Comparison of ENCODE assay signal across 21 mouse cellular contexts in genomic region chr6:121090786-121091185, GRCm38 (mm10). TPM values are rescaled to one million over a fixed set of nuclear protein-coding genes. Genes with fewer than 3 reads are reported as not detected.
DNase-seq lines count a peak whose midpoint lies in the region; ATAC-seq and TF ChIP-seq lines count a peak whose summit lies in the region.
"Had no signal": no experiment of that assay in that cellular context is flagged by ENCODE, and none has a peak within 500 bp of the region (broad histone marks: within the 10 kb centered on the region; RNA-seq: fewer than 3 reads in every experiment).

No protein-coding gene starts in this region.

- H3K9ac ChIP-seq in heart, embryonic 15.5 days = 0 out of 2 replicates have a peak overlapping the region, but pooled peaks have one; percentile 16
- no peak overlapping the region for H3K9ac ChIP-seq in liver, embryonic 12.5 days
- H3K9ac ChIP-seq in liver, embryonic 11.5 days (ENCODE audit: low read depth, low read length) = no peak overlapping the region
- H3K9ac ChIP-seq: embryonic facial prominence, embryonic 13.5 days; forebrain, embryonic 12.5 days; hindbrain, embryonic 14.5 days; intestine, embryonic 15.5 days had no signal

- 91% methylated on average over 11 of the region's 11 CpGs for WGBS in heart, embryonic 10.5 days
- WGBS in heart, embryonic 15.5 days = 75% methylated on average over 11 of the region's 11 CpGs
- 86% methylated on average over 11 of the region's 11 CpGs for WGBS in liver, embryonic 12.5 days (ENCODE audit: insufficient replicate concordance)
- WGBS in liver, embryonic 11.5 days = 95% methylated on average over 11 of the region's 11 CpGs

- peaks cover 27% of the 10 kb centered on the region for H3K36me3 ChIP-seq in heart, embryonic 10.5 days
- no peaks in the 10 kb centered on the region for H3K36me3 ChIP-seq in heart, embryonic 15.5 days
- H3K36me3 ChIP-seq in liver, embryonic 12.5 days = peaks cover 49% of the 10 kb centered on the region
- H3K36me3 ChIP-seq in liver, embryonic 11.5 days (ENCODE audit: control insufficient read depth, insufficient read depth, low read length) = peaks cover 9% of the 10 kb centered on the region
- H3K36me3 ChIP-seq in G1E (replicated peaks) = peaks cover 73% of the 10 kb centered on the region
- H3K36me3 ChIP-seq: forebrain, embryonic 12.5 days; intestine, embryonic 15.5 days had no signal

- peak overlapping the region; percentile 17; the same call in 1 of the 2 replicates for H3K4me2 ChIP-seq in heart, embryonic 15.5 days
- H3K4me2 ChIP-seq in liver, embryonic 12.5 days = no peak overlapping the region
- H3K4me2 ChIP-seq in liver, embryonic 11.5 days = no peak overlapping the region
- H3K4me2 ChIP-seq: embryonic facial prominence, embryonic 13.5 days; forebrain, embryonic 12.5 days; hindbrain, embryonic 14.5 days; intestine, embryonic 15.5 days had no signal

- H3K27me3 ChIP-seq in heart, embryonic 10.5 days (ENCODE audit: insufficient read depth, poor library complexity, severe bottlenecking) = no peaks in the 10 kb centered on the region
- no peaks in the 10 kb centered on the region for H3K27me3 ChIP-seq in heart, embryonic 15.5 days
- H3K27me3 ChIP-seq in liver, embryonic 12.5 days (replicated peaks) = no peaks in the 10 kb centered on the region
- no peaks in the 10 kb centered on the region for H3K27me3 ChIP-seq in liver, embryonic 11.5 days (replicated peaks; ENCODE audit: control insufficient read depth, insufficient read depth, low read length)
- no peaks in the 10 kb centered on the region for H3K27me3 ChIP-seq in G1E (ENCODE audit: insufficient read depth, low read length)
- H3K27me3 ChIP-seq: CH12.LX; embryonic facial prominence, embryonic 13.5 days; forebrain, embryonic 12.5 days; intestine, embryonic 15.5 days had no signal

- intact Hi-C loops in heart, postnatal 36 days (cut with DNase I) = no loop called here

- 0 out of 2 replicates have a peak, but pooled peaks have one; percentile 24 for ATAC-seq in heart, embryonic 15.5 days (replicated peaks; ENCODE audit: insufficient number of reproducible peaks, insufficient read depth, low FRiP score, low read depth)
- no peak for ATAC-seq in liver, embryonic 12.5 days
- no peak for ATAC-seq in liver, embryonic 11.5 days (replicated peaks; ENCODE audit: low FRiP score)
- no peak for ATAC-seq in G1E (ENCODE audit: extremely low read depth, insufficient number of reproducible peaks, low FRiP score, poor library complexity, severe bottlenecking)
- ATAC-seq: forebrain, embryonic 16.5 days; intestine, embryonic 15.5 days had no signal

- peak; percentile 93 for DNase-seq in heart, adult 11 months
- no peak for DNase-seq in heart, embryonic 10.5 days (ENCODE audit: low spot score)
- DNase-seq in heart, postnatal 36 days = no peak
- DNase-seq in liver, embryonic 11.5 days (ENCODE audit: low spot score) = no peak
- DNase-seq in G1E (ENCODE audit: low spot score) = no peak
- DNase-seq: adrenal gland, adult 2 months; adrenal gland, postnatal 25 days; cerebellum, adult 18-20 months; cerebellum, adult 9-11 months; cerebellum, postnatal 36 days; gastrocnemius, postnatal 25 days; kidney, adult 18-20 months had no signal

- H3K9me3 ChIP-seq in heart, embryonic 10.5 days = no peaks in the 10 kb centered on the region
- H3K9me3 ChIP-seq in heart, embryonic 15.5 days (replicated peaks) = no peaks in the 10 kb centered on the region
- no peaks in the 10 kb centered on the region for H3K9me3 ChIP-seq in liver, embryonic 12.5 days (replicated peaks)
- no peaks in the 10 kb centered on the region; the same call in 1 of the 2 replicates for H3K9me3 ChIP-seq in liver, embryonic 11.5 days (ENCODE audit: control insufficient read depth, low read length)
- no peaks in the 10 kb centered on the region for H3K9me3 ChIP-seq in G1E (replicated peaks)
- H3K9me3 ChIP-seq: forebrain, embryonic 12.5 days; intestine, embryonic 15.5 days had no signal

- no peak overlapping the region for H3K27ac ChIP-seq in heart, embryonic 10.5 days
- peak overlapping the region; percentile 68 for H3K27ac ChIP-seq in heart, embryonic 15.5 days
- peak overlapping the region; percentile 93 for H3K27ac ChIP-seq in liver, embryonic 12.5 days
- no peak overlapping the region for H3K27ac ChIP-seq in liver, embryonic 11.5 days (ENCODE audit: low read depth, low read length)
- H3K27ac ChIP-seq: embryonic facial prominence, embryonic 13.5 days; forebrain, embryonic 12.5 days; hindbrain, embryonic 10.5 days; hindbrain, embryonic 14.5 days; intestine, embryonic 15.5 days had no signal

- peaks cover 57% of the 10 kb centered on the region for H3K4me1 ChIP-seq in heart, embryonic 10.5 days
- H3K4me1 ChIP-seq in heart, embryonic 15.5 days (replicated peaks) = peaks cover 63% of the 10 kb centered on the region
- peaks cover 95% of the 10 kb centered on the region for H3K4me1 ChIP-seq in liver, embryonic 12.5 days
- H3K4me1 ChIP-seq in liver, embryonic 11.5 days (replicated peaks; ENCODE audit: control insufficient read depth, insufficient read depth, low read length) = peaks cover 61% of the 10 kb centered on the region
- peaks cover 77% of the 10 kb centered on the region for H3K4me1 ChIP-seq in G1E (ENCODE audit: insufficient read depth, low read depth, low read length)

- no peak overlapping the region for H3K4me3 ChIP-seq in heart, embryonic 10.5 days
- H3K4me3 ChIP-seq in heart, embryonic 15.5 days = no peak overlapping the region
- no peak overlapping the region for H3K4me3 ChIP-seq in liver, embryonic 12.5 days
- H3K4me3 ChIP-seq in liver, embryonic 11.5 days (ENCODE audit: low read depth, low read length) = no peak overlapping the region
- H3K4me3 ChIP-seq in G1E (ENCODE audit: low read depth, low read length) = peak overlapping the region; percentile 24; the same call in 1 of the 2 replicates
- H3K4me3 ChIP-seq: embryonic facial prominence, embryonic 13.5 days; forebrain, embryonic 12.5 days; hindbrain, embryonic 10.5 days; intestine, embryonic 15.5 days had no signal

- no peak for TF ChIP-seq CTCF in G1E (IDR thresholded peaks at IDR 0.05; ENCODE audit: low read depth, low read length)

RNA-seq across cellular contexts. Expression of gene Mical3, which starts 40.0 kb away (rescaled TPM):
- polyA plus RNA-seq in heart, embryonic 10.5 days (2016; fragmentation: Nextera tagmentation; extraction: Ambion mirVana) = 25.8 and 37.3 TPM in 2 replicates
- 25.0 and 26.6 TPM in 2 replicates for polyA plus RNA-seq in heart, embryonic 15.5 days (2015; fragmentation: Nextera tagmentation; extraction: Ambion mirVana)
- 100 to 1,000 TPM; 119 to 136 TPM for total RNA-seq in heart, postnatal 36 days (2021)
- 12.8 and 13.7 TPM in 2 replicates for polyA plus RNA-seq in liver, embryonic 12.5 days (2016; fragmentation: Nextera tagmentation; extraction: Ambion mirVana)
- polyA plus RNA-seq in liver, embryonic 11.5 days (2014; fragmentation: Nextera tagmentation; extraction: Ambion mirVana) = 16.6 and 20.2 TPM in 2 replicates
- total RNA-seq in G1E (2014; fragmentation: Nextera tagmentation) (107 and 109 TPM in 2 replicates), G1E (2017) (20.4 and 20.9 TPM in 2 replicates)
- polyA plus RNA-seq in G1E (2012) = 29.8 and 38.1 TPM in 2 replicates

Comparison
In these comparisons a context has a peak if more than half of its experiments do, and no peak if none do; other contexts are left out.
1. H3K27ac ChIP-seq: peak in heart, embryonic 15.5 days (single experiment) and liver, embryonic 12.5 days (single experiment); none in heart, embryonic 10.5 days (single experiment) and liver, embryonic 11.5 days (single experiment).